Mouse (Mus musculus) hindbrain, embryonic 11.5 days (tissue): ENCODE results near the gene Gtf2e1. TPM values are rescaled to one million over a fixed set of nuclear protein-coding genes. Genes with fewer than 3 reads are reported as not detected.

Experiments
- ATAC-seq: fragments of 200-750 bp; cut with Nextera tagmentation; 2 replicates; pipeline ENCODE4 v1.8.0; 2017; ENCODE audit warnings: mild to moderate bottlenecking, moderate TSS enrichment, moderate library complexity; ENCODE audit not compliant: low FRiP score
- DNase-seq: peaks from one replicate; pipeline ENCODE4 v3.0.0-alpha.2; 2015; ENCODE audit warnings: low spot score
- H3K27ac ChIP-seq: fragments of 300-500 bp; sonication (generic); 2 replicates; pipeline ENCODE4 v1.5.1; 2014; ENCODE audit warnings: mild to moderate bottlenecking, low read depth, low read length
- H3K27me3 ChIP-seq: fragments of 300-500 bp; sonication (generic); 2 replicates; pipeline ENCODE4 v1.6.1; 2014; ENCODE audit warnings: mild to moderate bottlenecking, low read length, moderate library complexity, mixed read lengths; ENCODE audit not compliant: control insufficient read depth, insufficient read depth
- H3K36me3 ChIP-seq: fragments of 300-500 bp; sonication (generic); 2 replicates; pipeline ENCODE4 v1.6.1; 2014; ENCODE audit warnings: mild to moderate bottlenecking, low read length, moderate library complexity, mixed read lengths; ENCODE audit not compliant: control insufficient read depth, insufficient read depth
- H3K4me1 ChIP-seq: fragments of 300-500 bp; sonication (generic); replicated peaks from 2 replicates; pipeline ENCODE4 v1.6.1; 2014; ENCODE audit warnings: low read length, mixed read lengths; ENCODE audit not compliant: control insufficient read depth, insufficient read depth
- H3K4me2 ChIP-seq: fragments of 300-500 bp; sonication (generic); replicated peaks from 2 replicates; pipeline ENCODE4 v1.6.1; 2014; ENCODE audit warnings: mild to moderate bottlenecking, low read depth, low read length
- H3K4me3 ChIP-seq: fragments of 300-500 bp; sonication (generic); 2 replicates; pipeline ENCODE4 v1.5.1; 2014; ENCODE audit warnings: low read depth, low read length
- H3K9ac ChIP-seq: fragments of 300-500 bp; sonication (generic); 2 replicates; pipeline ENCODE4 v1.6.1; 2014; ENCODE audit warnings: low read depth, low read length
- H3K9me3 ChIP-seq: fragments of 300-500 bp; sonication (generic); 2 replicates; pipeline ENCODE4 v1.6.1; 2016; ENCODE audit warnings: low read length; ENCODE audit not compliant: control insufficient read depth
- WGBS: fragments of 180-500 bp; shearing (Covaris S2); extraction: QIAGEN DNeasy Blood & Tissue Kit; methylation state at CpG from one replicate; pipeline ENCODE4 v1.1.7; 2014; 5-methylcytosine and 5-hydroxymethylcytosine counted together
- polyA plus RNA-seq: library from polyadenylated mRNA; unstranded; fragments of >200 nt; fragmentation: Nextera tagmentation; extraction: Ambion mirVana; gene quantifications from 2 replicates; pipeline ENCODE4 v1.2.1, GENCODE M21; 2014

Gene Gtf2e1
- polyA plus RNA-seq, 1 experiment from 2014 or later: 50.5 TPM

- ATAC-seq: peak; percentile 98
- H3K27ac ChIP-seq: 0 out of 2 replicates have a peak overlapping the region, but pooled peaks have one; percentile 24
- H3K4me2 ChIP-seq: no peak overlapping the region
- H3K4me3 ChIP-seq: no peak overlapping the region
- no peaks in the 10 kb centered on the region for H3K9me3 ChIP-seq
- no peak overlapping the region for H3K9ac ChIP-seq
- H3K27me3 ChIP-seq: no peaks in the 10 kb centered on the region
- H3K4me1 ChIP-seq: 0 out of 2 replicates have a peak, but pooled peaks cover 3% of the 10 kb centered on the region
- no peaks in the 10 kb centered on the region for H3K36me3 ChIP-seq
- WGBS: 35% methylated on average over 3 of the region's 3 CpGs
- peak; percentile 87 for DNase-seq
Observed at GRCm38 (mm10) chr16:37486826-37487612, 52.6 kb downstream of the Gtf2e1 start.

GRCm38 (mm10) chr16:37478311-37479291 is 61.0 kb downstream of the Gtf2e1 start:
- Histone ChIP-seq H3K9me3 (no peaks in the 10 kb centered on the region), H3K27ac (0 out of 2 replicates have a peak overlapping the region, but pooled peaks have one; percentile 55), H3K4me3 (no peak overlapping the region), H3K9ac (no peak overlapping the region), H3K36me3 (no peaks in the 10 kb centered on the region), H3K27me3 (no peaks in the 10 kb centered on the region), H3K4me2 (no peak overlapping the region), H3K4me1 (no peaks in the 10 kb centered on the region)
- ATAC-seq (peak; percentile 22; the same call in 1 of the 2 replicates), DNase-seq (peak; percentile 2)
- WGBS: 76% methylated on average over 10 of the region's 10 CpGs

GRCm38 (mm10) chr16:37472620-37473312 is 66.8 kb downstream of the Gtf2e1 start:
- Histone ChIP-seq H3K4me2 (no peak overlapping the region), H3K27ac (no peak overlapping the region), H3K9ac (no peak overlapping the region), H3K4me3 (no peak overlapping the region), H3K36me3 (no peaks in the 10 kb centered on the region), H3K9me3 (no peaks in the 10 kb centered on the region), H3K4me1 (no peaks in the 10 kb centered on the region), H3K27me3 (no peaks in the 10 kb centered on the region)
- 63% methylated on average over 5 of the region's 5 CpGs for WGBS
- DNase-seq: no peak
- no peak for ATAC-seq

GRCm38 (mm10) chr16:37469595-37469994 is 70.0 kb downstream of the Gtf2e1 start:
- H3K9ac ChIP-seq: no peak overlapping the region
- no peak overlapping the region for H3K4me3 ChIP-seq
- no peaks in the 10 kb centered on the region for H3K9me3 ChIP-seq
- DNase-seq (no peak), ATAC-seq (no peak)
- H3K4me1 ChIP-seq: no peaks in the 10 kb centered on the region
- no peaks in the 10 kb centered on the region for H3K36me3 ChIP-seq
- 79% methylated on average over 3 of the region's 3 CpGs for WGBS
- H3K4me2 ChIP-seq: no peak overlapping the region
- no peak overlapping the region for H3K27ac ChIP-seq
- H3K27me3 ChIP-seq: no peaks in the 10 kb centered on the region

GRCm38 (mm10) chr16:37463981-37464380 is 75.6 kb downstream of the Gtf2e1 start:
- ATAC-seq: no peak
- H3K27me3 ChIP-seq: no peaks in the 10 kb centered on the region
- H3K27ac ChIP-seq: no peak overlapping the region
- DNase-seq: no peak
- no peak overlapping the region for H3K9ac ChIP-seq
- no peak overlapping the region for H3K4me2 ChIP-seq
- H3K36me3 ChIP-seq: no peaks in the 10 kb centered on the region
- H3K4me1 ChIP-seq: no peaks in the 10 kb centered on the region
- WGBS: 92% methylated on average over 6 of the region's 6 CpGs
- H3K9me3 ChIP-seq: no peaks in the 10 kb centered on the region
- no peak overlapping the region for H3K4me3 ChIP-seq

GRCm38 (mm10) chr16:37462886-37463285 is 76.7 kb downstream of the Gtf2e1 start:
- no peak overlapping the region for H3K4me3 ChIP-seq
- 85% methylated on average over 4 of the region's 4 CpGs for WGBS
- H3K9ac ChIP-seq: no peak overlapping the region
- no peak overlapping the region for H3K27ac ChIP-seq
- H3K27me3 ChIP-seq: no peaks in the 10 kb centered on the region
- H3K4me2 ChIP-seq: no peak overlapping the region
- H3K36me3 ChIP-seq: no peaks in the 10 kb centered on the region
- H3K4me1 ChIP-seq: no peaks in the 10 kb centered on the region
- H3K9me3 ChIP-seq: no peaks in the 10 kb centered on the region
- DNase-seq (no peak), ATAC-seq (no peak)

- no peak for ATAC-seq
- no peak overlapping the region for H3K27ac ChIP-seq
- 91% methylated on average over 4 of the region's 4 CpGs for WGBS
Observed at GRCm38 (mm10) chr16:37461601-37462000, 78.0 kb downstream of the Gtf2e1 start.

More at GRCm38 (mm10) chr16:37461601-37462000, 78.0 kb downstream of the Gtf2e1 start:
- no peaks in the 10 kb centered on the region for H3K9me3 ChIP-seq
- DNase-seq: no peak
- H3K4me1 ChIP-seq: no peaks in the 10 kb centered on the region
- H3K4me2 ChIP-seq: no peak overlapping the region
- H3K36me3 ChIP-seq: no peaks in the 10 kb centered on the region
- no peak overlapping the region for H3K9ac ChIP-seq
- no peak overlapping the region for H3K4me3 ChIP-seq
- H3K27me3 ChIP-seq: no peaks in the 10 kb centered on the region
